Mouse (Mus musculus): Measurements from ENCODE around the gene Eef2.

DNA sequence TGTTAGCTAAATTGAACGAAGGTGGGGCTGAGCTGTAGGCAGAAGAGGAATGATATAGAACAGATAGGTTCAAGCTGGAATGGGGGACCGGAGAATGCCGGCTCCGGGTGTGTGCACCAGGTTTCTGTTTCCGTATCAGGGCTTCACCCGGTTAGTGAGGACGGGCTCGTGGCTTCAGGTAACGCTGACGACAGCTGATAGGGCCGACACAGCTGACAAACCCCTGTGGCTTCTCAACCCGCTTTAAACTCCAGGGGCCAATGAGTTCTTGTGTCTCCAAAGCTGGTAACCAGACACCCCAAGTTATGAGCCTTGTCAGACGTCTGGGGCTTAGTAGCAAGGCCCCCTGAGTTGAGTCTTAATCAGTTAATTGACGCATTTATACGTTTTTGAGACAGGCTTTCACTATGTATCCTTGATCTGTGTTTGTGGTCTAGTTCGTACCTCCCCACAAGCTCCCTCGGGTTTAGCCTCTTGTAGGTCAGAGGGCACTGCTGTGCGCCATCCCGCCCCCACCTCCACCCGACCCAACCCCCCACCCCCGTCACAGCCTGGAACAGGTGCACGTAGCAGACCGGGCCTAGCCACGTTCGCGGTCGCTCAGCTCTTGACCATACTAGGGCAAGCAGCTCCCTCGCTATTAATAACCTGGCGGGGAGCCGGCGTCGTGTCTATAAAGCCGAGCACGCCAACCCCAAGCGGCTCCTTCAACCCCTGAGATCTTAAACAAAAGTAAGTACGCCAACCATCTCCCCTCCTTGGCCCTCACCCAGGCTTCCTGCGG lies 17.8 kb downstream of the Eef2 start:
- TF ChIP-seq NRF1 (IDR thresholded peaks at IDR 0.05; ENCODE audit: low read depth, low read length) (0 out of 2 replicates have a peak, but pooled peaks have one; percentile 30), CTCF (conservative IDR thresholded peaks at IDR 0.05 in 1 of 2, IDR thresholded peaks at IDR 0.05 in 1 of 2; ENCODE audit: low read depth in 2 of 2, low read length in 2 of 2) (no peak), MXI1 (IDR thresholded peaks at IDR 0.05; ENCODE audit: low read depth, low read length) (peak; percentile 58; the same call in 1 of the 2 replicates), MYC (IDR thresholded peaks at IDR 0.05; ENCODE audit: low read depth, low read length) (peak; percentile 64), POLR2A (IDR thresholded peaks at IDR 0.05; ENCODE audit: low read depth, low read length) (peak; percentile 69), RAD21 (IDR thresholded peaks at IDR 0.05; ENCODE audit: low read depth, low read length) (no peak), CHD1 (IDR thresholded peaks at IDR 0.05; ENCODE audit: low read depth, low read length) (no peak), ZNF384 (IDR thresholded peaks at IDR 0.05; ENCODE audit: low read depth, low read length) (no peak; the same call in 1 of the 2 replicates)
